Mouse (Mus musculus) C2C12 (cell line): ENCODE data around the gene Lpp.
A peak's percentile ranks its signal among the peaks of the same experiment; 100 is the strongest.

Experiments used
- CTCF ChIP-seq: IDR thresholded peaks from one replicate; pipeline ENCODE4 v1.5.1; 2011; ENCODE audit not compliant: control insufficient read depth, insufficient read depth, insufficient read length
- MAX ChIP-seq: IDR thresholded peaks from one replicate; pipeline ENCODE4 v1.6.1; 2011; ENCODE audit warnings: mild to moderate bottlenecking, control low read depth
- MYOG ChIP-seq: IDR thresholded peaks from one replicate; pipeline ENCODE4 v1.6.1; 2011; ENCODE audit not compliant: control insufficient read depth, insufficient read length; ENCODE audit errors: extremely low read depth

GRCm38 (mm10) chr16:25010980-25011877, 617.9 kb downstream of the Lpp start:
- TF ChIP-seq CTCF (no peak), MYOG (no peak), MAX (peak; percentile 58)
